Mouse (Mus musculus) adrenal gland, postnatal 14 days (tissue): ENCODE results near the gene Id1. TPM values are rescaled to one million over a fixed set of nuclear protein-coding genes. Genes with fewer than 3 reads are reported as not detected.

Experiments
- DNase-seq: peaks from one replicate; pipeline ENCODE4 v3.0.0; 2021; ENCODE audit warnings: mixed read lengths
- long read RNA-seq, 2 experiments: library from polyadenylated mRNA; stranded (forward); transcript quantifications; one replicate each; pipeline ENCODE4 v2.0.0; 2021
- total RNA-seq: library from RNA; stranded (reverse); gene quantifications from 2 replicates; pipeline ENCODE4 v1.2.3, GENCODE M21; 2021

The Id1 gene
- total RNA-seq: 136 and 138 TPM in 2 replicates
- long read RNA-seq, experiment 1, transcript Id1-202 (1 exons, 1,160 nt): minor isoform, 5 of 65 reads
- long read RNA-seq, experiment 1, transcript Id1-201 (2 exons, 934 nt): major isoform, 55 of 65 reads
- long read RNA-seq, experiment 1, partial matches to known transcripts: 0 of 65 reads
- long read RNA-seq, experiment 1, other reads (novel, unspliced or antisense): 5 of 65 reads
- long read RNA-seq, experiment 2, transcript Id1-201 (2 exons, 934 nt): major isoform, 38 of 50 reads
- long read RNA-seq, experiment 2, transcript Id1-202 (1 exons, 1,160 nt): minor isoform, 8 of 50 reads
- long read RNA-seq, experiment 2, partial matches to known transcripts: 0 of 50 reads
- long read RNA-seq, experiment 2, other reads (novel, unspliced or antisense): 4 of 50 reads

DNA sequence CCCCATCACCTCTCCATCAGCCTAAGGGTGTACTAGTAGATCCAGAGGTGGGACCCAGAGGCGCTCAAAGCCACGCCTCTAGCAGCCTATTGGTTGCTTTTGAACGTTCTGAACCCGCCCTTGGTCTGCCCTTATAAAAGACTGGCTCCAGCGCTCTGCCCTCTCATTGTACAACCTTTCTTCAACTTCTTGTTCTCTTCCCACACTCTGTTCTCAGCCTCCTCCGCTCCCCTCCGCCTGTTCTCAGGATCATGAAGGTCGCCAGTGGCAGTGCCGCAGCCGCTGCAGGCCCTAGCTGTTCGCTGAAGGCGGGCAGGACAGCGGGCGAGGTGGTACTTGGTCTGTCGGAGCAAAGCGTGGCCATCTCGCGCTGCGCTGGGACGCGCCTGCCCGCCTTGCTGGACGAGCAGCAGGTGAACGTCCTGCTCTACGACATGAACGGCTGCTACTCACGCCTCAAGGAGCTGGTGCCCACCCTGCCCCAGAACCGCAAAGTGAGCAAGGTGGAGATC, at the start of gene Id1:
Gene Id1 (plus strand): TSS at position 162 of the 512 bp plus-strand sequence.
- peak; percentile 93 for DNase-seq

DNA sequence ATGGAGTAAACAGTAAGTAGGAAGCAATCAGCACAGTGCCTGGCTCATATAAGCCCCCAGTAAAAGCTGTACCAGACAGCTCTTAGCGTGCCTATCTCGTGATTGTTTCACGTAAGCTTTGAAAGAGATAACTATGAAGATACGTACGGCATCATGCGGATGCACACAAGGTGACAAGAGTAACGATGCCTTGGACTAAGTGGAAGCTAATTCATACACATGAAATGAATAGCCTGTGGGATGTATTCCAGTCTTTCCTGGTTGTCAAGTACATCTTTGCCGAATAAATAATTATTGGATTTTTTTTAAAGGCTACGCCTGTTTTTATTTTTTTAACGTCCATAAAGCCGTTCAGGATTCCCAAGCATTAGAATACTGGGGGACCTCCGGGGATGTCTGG, 49.7 kb upstream of the Id1 start:
- DNase-seq: no peak

DNA sequence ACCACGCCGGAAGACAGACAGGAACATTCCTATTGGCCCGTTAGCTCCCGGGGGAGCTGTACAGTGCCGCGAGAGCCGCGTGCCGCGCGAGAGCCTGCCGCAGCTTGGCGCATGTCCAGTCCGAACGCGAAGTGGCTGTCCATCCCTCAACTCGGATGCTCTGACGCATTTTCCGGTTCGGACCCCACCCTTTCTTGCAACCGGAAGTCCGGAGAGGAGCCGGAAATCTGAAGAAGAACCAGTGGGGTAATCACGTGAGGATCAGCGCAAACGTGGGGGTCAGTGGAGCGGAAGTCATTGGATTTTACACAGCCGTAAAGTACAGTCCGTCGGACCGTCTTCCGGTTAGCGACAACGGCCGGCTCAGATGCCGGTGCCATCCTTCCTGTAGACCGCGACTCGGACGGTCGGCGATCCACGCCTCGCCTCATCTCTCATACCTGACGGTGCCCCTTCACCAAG, 49.2 kb upstream of the Id1 start, which contains the start of gene Mcts2:
Gene Mcts2 (plus strand): TSS at position 230 of the 462 bp plus-strand sequence.
- peak; percentile 96 for DNase-seq

DNA sequence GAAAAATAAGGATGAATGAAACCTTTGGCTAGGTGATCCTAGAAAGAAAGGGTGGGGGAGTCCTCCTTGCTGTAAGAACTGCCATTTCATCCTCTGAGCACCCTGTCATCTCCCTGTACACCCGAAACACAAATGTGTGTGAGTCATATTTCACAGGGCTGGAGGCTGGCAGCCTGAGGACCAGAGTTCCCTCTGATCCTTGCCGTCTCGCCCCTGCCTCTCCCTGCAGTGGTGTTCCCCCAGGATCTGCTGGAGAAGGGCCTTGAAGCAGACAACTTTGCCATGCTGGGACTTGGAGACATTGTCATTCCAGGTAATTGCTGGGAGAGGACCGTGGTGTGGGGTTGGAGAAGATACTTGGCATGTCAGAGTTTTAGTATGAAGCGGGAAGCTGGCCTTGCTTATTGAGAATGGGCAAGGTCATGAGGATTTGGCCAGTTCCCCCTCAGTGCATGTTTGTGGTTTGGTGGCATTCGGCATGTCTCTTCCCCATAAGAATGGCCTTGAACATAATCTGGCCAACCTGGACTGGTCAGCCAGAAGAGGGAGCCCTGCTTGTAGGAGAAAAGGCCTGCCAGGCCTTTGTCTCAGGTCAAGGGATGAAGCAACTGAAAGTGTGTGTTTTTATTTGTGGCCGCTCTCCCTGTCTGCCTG, 44.4 kb upstream of the Id1 start:
- DNase-seq: peak; percentile 75

DNA sequence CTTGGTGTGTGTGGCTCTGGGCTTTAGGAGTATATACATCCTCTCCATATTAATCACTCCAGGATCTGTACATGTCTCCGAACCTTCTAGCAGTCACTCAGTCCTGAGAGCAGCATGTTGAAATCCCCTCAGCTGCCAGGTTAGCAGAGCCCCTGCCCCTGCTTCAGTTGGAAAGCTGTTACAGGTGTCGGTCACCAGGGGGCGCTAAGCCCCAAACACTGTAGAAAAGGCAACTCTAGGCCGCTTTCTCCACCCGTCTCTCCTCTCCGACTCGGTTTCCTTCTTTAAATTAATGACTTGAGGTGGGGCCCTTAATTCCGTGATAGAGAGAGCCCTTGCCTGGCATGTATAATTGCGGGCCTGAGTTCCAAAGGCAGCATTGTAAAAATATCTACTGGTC, 42.8 kb upstream of the Id1 start:
- DNase-seq: peak; percentile 83

DNA sequence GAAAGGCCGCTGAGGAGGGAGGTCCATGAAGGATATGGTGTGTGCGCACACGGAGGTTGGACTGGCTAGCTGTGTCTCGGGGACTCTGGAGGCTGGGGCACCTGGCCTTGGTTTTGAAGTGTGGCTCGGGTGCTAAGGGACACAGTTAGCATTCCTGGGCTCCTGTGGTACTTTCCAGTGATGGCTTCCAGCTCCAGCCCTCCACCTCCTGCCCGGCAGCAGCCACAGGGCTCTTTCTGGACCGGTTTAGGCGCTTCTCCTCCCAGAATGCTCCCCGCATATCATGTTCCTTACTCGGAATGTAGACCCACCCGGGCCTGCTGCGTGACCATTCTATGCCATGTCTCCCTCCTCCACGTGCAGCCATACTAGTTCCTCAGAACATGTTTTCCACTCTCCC, 42.3 kb upstream of the Id1 start:
- no peak for DNase-seq

DNA sequence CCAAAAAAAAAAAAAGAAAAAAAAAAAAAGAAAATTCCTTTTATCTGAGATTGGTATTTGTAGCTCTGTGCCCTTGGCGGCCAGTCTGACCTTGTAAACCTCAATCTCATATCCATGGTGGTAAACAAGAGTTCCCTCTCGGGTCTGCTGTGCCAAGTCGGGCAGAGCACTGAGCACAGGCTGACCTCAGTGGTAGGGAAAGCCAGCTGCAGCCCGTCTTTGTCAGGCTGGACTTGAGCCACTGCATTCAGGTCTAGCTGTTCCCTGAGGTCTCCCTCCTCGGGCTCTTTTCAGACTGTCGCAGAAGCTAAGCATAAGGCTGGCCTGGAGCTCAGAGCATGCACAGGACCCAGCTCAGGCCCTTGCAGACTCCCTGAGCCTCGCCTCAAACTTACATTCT, 41.3 kb upstream of the Id1 start:
- peak; percentile 83 for DNase-seq

DNA sequence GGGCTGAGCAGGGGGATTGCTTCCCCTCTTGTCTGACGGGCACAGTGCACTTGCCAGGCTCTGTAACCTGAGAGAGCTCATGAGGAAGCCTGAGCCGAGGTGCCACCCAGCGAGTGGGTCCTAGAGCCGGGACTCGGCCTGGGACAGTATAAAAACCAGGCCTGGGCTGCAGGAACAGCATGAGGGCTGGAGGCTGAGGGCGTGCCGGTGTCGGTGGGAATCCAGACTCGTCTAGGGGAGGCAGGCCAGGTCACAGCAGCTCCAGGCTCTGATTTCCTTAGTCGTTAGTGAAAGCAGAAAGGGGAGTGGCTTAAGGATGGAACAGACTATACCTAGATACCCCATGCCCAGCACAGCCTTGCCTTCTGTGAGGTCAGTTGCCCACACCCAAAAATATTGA, 40.0 kb upstream of the Id1 start:
- no peak for DNase-seq

DNA sequence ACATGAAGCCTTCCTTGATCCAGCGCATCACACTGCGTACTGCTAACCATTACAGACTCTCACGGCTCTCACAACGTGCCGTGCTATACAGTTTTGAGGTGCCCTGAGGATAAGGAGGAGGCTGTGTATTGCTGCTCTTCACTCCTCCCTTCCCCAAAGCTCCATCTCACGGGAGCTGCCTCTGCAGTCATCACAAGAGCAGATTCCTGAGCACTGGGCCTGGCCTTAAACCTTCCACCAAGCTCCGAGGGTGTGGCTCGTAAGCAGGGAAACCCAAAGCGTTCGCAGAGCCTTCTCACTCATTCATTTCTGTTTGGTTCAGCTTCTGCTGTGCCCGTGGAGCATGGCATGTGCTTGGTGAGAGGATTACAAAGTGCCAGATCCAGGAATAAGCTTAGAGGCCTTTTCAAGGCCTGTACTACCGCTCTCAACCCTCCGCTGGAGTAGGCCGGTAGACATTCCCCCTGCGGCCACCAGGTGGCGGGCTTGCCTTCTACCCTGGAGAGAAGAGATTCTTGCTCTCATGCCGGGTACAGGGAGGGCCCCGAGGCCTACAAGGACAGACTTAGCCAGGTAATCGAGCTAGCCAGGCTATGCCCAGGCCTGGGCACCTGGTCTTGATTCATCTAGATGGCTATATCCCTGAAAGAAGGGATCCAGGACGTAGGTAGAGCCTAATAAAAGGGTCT, 39.4 kb upstream of the Id1 start:
- DNase-seq: peak; percentile 97

DNA sequence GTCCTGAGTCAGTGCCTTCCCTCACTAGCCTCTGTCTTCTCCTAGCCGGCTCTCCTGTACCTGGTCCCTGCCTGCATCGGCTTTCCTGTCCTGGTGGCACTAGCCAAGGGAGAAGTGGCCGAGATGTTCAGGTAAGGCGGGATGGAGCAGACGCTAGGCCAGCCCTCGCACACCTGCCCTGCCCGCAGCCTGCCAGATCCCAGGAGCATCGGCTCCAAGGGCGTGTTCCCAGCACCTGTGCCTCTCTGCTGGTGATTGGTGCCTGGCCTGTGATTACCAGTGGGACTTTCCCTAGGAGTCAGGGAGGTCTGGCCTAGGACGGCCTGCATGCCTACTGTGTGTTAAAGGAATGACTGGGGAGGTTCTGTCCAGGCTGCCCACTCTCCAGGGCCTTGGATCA, 35.9 kb upstream of the Id1 start:
- no peak for DNase-seq

DNA sequence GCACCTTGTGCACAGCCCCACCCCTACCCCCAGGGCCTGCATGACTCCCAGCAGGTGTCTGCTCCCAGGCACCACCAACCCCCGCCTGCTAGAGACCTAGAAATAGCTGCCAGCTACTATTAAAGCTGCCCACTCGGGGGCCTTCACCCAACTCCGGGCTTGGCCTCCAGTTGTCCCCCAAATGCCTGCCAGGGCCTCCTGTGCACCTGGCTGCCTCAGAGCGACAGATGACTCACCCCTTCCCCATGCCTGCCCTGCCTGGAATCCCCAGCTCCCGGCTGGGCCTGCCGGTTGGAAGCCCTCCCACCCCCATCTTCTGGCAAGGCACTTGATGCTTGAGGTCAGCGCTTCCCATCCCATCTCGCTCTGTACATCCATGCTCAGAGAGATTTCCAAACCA, 35.3 kb upstream of the Id1 start:
- DNase-seq: no peak

DNA sequence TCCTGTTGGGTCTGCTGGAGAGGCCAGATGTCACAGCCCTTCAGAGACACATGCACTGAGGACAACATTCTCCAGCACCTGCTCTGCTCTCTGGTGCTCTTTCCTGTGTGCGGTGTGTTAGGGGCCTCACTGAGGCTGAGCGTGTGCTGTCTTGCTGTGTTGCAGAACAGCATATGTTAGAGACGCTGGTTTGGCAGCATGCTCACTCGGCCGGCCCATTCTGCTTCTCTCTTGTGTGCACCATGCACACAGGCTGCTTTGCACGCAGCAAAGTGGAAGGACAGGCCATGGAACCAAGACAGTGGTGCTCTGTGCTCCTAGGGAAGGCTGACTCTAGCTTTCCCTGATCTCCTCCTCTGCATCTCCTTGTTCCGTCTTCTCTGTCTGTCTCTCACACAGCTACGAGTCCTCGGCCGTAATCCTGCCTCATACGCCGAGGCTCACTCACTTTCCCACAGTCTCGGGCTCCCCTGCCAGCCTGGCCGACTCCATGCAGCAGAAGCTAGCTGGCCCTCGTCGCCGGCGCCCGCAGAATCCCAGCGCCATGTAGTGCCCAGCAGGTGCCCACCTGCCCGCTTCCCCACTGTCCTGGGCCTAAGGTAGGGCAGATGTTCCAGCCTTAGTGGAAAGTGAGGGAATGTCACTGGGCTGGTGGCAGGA, 32.3 kb upstream of the Id1 start:
- no peak for DNase-seq

DNA sequence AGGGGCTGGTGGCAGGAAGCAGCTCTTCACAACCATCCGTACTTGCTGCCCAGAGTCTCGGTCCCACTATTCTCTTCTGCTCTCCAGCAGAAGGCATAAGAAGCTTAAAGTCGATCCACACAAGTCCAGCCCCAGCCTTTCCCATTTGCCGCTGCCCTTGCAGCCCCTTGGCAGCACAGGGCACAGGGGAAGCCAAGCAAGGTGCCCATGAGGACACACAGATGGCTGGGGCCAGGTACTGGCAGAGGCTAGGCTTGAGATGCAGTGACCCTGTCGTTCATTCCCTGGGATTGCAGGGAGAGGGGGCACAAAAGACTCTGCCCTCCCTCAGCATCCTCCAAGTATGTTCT, 31.8 kb upstream of the Id1 start:
- DNase-seq: no peak

DNA sequence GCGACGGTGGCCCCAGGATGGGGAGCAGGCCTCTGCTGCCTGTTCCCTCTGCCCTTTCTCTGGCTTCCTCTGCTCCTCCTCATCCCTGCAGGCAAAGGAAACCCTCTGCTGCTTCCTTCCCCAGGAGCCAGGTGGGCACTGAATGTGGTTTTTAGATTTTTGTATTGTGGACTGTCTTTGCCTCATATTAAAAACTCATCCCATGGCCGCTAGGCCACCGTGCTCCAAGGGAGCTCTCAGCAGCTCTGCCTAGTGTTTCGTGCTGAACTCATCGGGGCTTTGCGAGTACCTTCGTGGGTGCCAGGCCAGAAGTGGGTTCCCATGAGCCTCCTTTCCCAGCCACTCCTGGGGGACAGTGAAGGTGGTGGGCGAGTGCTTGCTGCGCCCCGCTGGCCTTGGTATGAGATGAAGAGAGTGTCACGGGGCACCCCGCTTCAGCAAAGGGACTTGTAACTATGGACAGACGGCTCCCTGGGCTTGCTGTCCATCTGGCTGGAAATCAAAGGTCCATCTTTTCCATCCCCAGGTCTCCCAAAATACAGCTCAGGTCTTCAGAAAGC, 31.2 kb upstream of the Id1 start:
- no peak for DNase-seq

DNA sequence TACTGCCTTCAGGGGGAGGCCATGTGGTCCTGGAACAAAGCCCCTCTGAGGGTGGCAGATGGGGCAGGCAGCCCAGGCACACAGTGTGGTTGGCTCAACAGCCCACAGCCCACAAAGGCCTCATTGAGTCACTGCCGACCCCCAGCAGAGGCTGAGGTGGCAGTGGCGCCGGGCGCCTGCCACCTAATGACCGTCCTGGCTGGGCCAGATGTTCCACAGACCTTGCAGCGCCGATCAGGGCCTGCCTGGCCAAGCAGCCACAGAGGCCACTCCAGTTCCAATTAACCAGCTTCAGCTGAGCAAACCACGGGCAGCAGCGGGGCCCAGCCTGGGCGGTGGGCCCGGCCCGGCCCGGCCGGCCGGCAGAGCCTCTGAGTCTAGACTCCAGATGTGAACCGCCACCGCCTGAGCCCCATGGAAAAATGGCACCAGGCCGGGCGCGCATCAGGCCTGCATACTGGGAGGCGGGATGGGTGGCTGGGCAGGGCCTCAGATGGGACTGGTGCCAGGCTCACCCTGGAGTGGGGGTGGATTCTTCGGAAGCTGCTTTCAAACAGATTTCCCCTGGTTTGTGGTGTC, 30.0 kb upstream of the Id1 start:
- DNase-seq: peak; percentile 81

DNA sequence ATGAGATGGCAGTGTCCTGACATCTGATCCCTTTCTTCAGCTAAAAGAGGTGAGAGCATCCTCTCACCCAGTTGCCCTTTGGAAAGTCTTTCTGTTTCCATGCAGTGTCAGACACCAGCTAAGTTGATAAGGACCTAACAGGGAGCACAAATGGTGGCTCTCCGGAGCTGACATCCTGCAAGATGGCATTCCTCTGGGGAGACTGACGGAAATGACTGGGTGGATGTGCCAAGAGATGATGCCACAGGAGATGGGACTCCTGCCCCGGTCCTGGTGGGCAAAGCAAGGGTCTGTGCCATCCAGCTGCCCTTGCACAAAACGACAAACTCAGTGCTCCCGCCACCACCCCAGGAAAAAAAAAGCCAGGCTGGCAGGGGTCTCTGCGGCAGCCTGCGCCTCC, 28.9 kb upstream of the Id1 start:
- DNase-seq: no peak

DNA sequence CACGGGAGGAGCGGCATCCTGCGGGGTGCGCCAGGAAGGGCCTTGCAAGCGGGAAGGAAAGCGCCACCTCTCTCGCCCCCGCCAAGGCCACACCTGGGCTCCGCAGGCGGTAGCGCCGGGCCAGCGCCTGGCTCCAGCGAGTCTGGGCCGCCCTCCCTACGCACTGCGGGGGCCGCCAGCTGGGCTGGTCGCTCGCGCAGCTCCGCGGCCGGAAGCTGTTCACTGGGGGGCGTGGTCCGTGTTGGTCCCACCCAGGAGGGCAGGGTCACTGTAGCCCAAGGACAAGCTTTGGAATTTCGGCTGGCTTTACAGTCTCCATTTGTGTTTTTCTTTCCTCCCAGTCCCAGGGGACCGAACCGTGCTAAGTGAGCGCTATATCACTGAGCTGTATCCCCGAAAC, 28.4 kb upstream of the Id1 start:
- peak; percentile 97 for DNase-seq

DNA sequence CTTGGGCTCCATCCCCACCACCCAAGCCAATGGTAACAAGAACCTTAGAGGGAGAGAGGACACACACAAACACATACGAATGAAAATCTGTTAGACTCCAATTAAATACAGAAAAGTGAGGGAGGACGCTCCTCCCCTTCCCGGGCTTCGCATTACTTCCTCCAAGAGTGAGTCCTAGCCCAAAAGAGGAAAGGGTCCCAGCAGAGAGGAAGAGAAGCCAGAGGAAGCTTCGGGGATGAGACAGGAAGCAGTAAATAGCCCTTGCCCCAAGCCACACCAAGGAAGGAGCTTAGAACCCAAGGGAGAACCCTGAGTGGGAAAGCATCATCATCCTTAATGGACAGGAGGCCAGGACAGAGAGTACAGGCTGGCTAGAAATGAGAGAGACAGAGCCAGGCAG, 27.0 kb upstream of the Id1 start:
- no peak for DNase-seq

DNA sequence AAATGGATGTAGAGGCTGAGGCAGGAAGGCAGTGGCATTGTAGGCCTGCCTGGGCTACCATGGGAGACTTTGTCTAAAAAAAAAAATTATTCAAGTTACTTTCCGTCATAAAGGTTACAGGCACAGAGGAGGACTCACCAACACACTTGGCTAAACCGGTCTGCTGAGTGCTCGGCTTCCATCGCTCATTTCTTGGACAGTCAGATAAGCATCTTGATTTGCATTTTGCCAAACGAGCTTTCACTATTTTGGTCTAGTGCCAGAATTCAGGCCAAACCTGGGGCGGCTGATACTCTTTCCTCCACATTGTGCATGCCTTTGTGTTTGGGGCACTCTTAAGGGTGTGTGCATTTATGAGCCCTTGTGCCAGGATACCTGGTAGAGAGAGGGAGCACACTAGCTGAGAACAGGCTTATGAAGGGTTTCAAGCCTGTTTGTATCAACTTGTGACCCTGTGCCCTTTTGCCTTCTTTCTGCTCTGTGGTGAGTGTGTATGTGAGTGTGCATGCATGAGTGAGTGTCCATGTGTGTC, 19.7 kb upstream of the Id1 start:
- DNase-seq: no peak

DNA sequence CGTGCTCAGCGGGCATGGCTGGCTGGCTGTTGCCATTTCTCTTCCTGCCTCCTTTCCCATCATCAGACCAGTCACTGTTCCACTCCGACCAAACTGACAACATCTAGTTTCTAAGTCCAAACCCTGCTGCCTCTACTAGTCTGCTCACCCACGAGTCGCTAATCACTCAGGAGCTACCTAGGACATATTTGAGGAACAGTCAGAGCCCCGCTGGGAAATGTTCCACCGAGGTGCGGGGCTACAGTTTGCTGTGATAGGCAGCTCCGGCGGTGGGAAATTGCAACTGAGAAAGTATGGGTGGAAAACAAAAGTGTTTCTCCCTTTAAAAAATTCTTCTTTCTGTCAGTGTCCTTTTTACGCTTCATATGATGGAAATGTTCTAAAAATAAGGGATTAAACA, 18.4 kb upstream of the Id1 start:
- no peak for DNase-seq

DNA sequence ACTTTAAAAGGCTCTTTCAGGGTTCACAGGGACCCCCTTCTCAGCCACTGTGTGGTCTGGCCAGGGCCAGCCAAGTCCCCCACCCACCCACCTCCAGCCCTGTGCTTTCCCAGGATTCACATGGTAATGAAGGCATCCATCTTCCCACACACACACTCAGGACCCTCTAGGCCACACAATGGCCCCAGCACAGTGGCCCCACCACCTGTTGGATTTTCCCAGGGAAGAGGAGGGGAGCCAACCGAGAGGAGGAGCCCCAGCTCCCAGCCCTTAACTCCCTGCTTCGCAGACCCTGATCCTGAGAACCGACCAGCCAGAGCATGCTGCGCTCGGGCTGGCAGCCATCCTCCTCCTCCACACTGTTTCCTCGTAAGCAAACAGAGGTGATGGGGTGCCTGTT, 18.0 kb upstream of the Id1 start:
- no peak for DNase-seq
